Mouse (Mus musculus): Measurements from ENCODE around the gene Mpdu1. TPM values are rescaled to one million over a fixed set of nuclear protein-coding genes. Genes with fewer than 3 reads are reported as not detected.

Mpdu1 gene
- total RNA-seq, 2 experiments from 2014 or later = 15.6 to 19.6 TPM

Other genes with a start within 250 kb of the Mpdu1 start
Only the 30 nearest of the 34 such genes appear.
- gene Dnah2, start 113.5 kb downstream of the Mpdu1 start, total RNA-seq (2015; ENCODE audit: low replicate concordance) = not detected in 2 replicates
- not detected in 2 replicates for gene Dnah2, start 113.5 kb downstream of the Mpdu1 start, total RNA-seq (2017; ENCODE audit: low replicate concordance)
- gene Efnb3, start 102.4 kb downstream of the Mpdu1 start, total RNA-seq (2015; ENCODE audit: low replicate concordance) = 1.2 TPM in 1 of 2 replicates, not detected in the other
- 1.3 and 2.2 TPM in 2 replicates for gene Efnb3, start 102.4 kb downstream of the Mpdu1 start, total RNA-seq (2017; ENCODE audit: low replicate concordance)
- 18.4 and 21.3 TPM in 2 replicates for gene Wrap53, start 82.4 kb downstream of the Mpdu1 start, total RNA-seq (2015; ENCODE audit: low replicate concordance)
- gene Wrap53, start 82.4 kb downstream of the Mpdu1 start, total RNA-seq (2017; ENCODE audit: low replicate concordance) = 7.7 and 8.9 TPM in 2 replicates
- gene Trp53, start 82.3 kb downstream of the Mpdu1 start, total RNA-seq (2015; ENCODE audit: low replicate concordance) = 44.6 and 56.8 TPM in 2 replicates
- 25.1 and 28.0 TPM in 2 replicates for gene Trp53, start 82.3 kb downstream of the Mpdu1 start, total RNA-seq (2017; ENCODE audit: low replicate concordance)
- 10.6 and 24.0 TPM in 2 replicates for gene Atp1b2, start 56.7 kb downstream of the Mpdu1 start, total RNA-seq (2015; ENCODE audit: low replicate concordance)
- 1.2 and 4.0 TPM in 2 replicates for gene Atp1b2, start 56.7 kb downstream of the Mpdu1 start, total RNA-seq (2017; ENCODE audit: low replicate concordance)
- gene Shbg, start 44.7 kb downstream of the Mpdu1 start, total RNA-seq (2015; ENCODE audit: low replicate concordance) = not detected in 2 replicates
- gene Shbg, start 44.7 kb downstream of the Mpdu1 start, total RNA-seq (2017; ENCODE audit: low replicate concordance) = 0.51 TPM in 1 of 2 replicates, not detected in the other
- gene Sat2, start 40.6 kb downstream of the Mpdu1 start, total RNA-seq (2015; ENCODE audit: low replicate concordance) = not detected in 2 replicates
- 0.70 TPM in 1 of 2 replicates, not detected in the other for gene Sat2, start 40.6 kb downstream of the Mpdu1 start, total RNA-seq (2017; ENCODE audit: low replicate concordance)
- 12.3 and 19.2 TPM in 2 replicates for gene Fxr2, start 29.7 kb downstream of the Mpdu1 start, total RNA-seq (2015; ENCODE audit: low replicate concordance)
- gene Fxr2, start 29.7 kb downstream of the Mpdu1 start, total RNA-seq (2017; ENCODE audit: low replicate concordance) = 14.4 and 26.6 TPM in 2 replicates
- not detected in 2 replicates for gene Sox15, start 7.3 kb downstream of the Mpdu1 start, total RNA-seq (2015; ENCODE audit: low replicate concordance)
- not detected in 2 replicates for gene Sox15, start 7.3 kb downstream of the Mpdu1 start, total RNA-seq (2017; ENCODE audit: low replicate concordance)
- 42.6 and 48.8 TPM in 2 replicates for gene Cd68, start 3.5 kb upstream of the Mpdu1 start, total RNA-seq (2015; ENCODE audit: low replicate concordance)
- 20.9 and 44.4 TPM in 2 replicates for gene Cd68, start 3.5 kb upstream of the Mpdu1 start, total RNA-seq (2017; ENCODE audit: low replicate concordance)
- gene Eif4a1, start 9.8 kb upstream of the Mpdu1 start, total RNA-seq (2015; ENCODE audit: low replicate concordance) = 177 and 204 TPM in 2 replicates
- 163 and 169 TPM in 2 replicates for gene Eif4a1, start 9.8 kb upstream of the Mpdu1 start, total RNA-seq (2017; ENCODE audit: low replicate concordance)
- 46.4 and 52.3 TPM in 2 replicates for gene Senp3, start 19.4 kb upstream of the Mpdu1 start, total RNA-seq (2015; ENCODE audit: low replicate concordance)
- 10.3 and 18.2 TPM in 2 replicates for gene Senp3, start 19.4 kb upstream of the Mpdu1 start, total RNA-seq (2017; ENCODE audit: low replicate concordance)
- 9.2 and 17.9 TPM in 2 replicates for gene Tnfsf13, start 23.1 kb upstream of the Mpdu1 start, total RNA-seq (2015; ENCODE audit: low replicate concordance)
- 0.28 and 7.8 TPM in 2 replicates for gene Tnfsf13, start 23.1 kb upstream of the Mpdu1 start, total RNA-seq (2017; ENCODE audit: low replicate concordance)
- 1.3 TPM in 1 of 2 replicates, not detected in the other for gene Tnfsf12, start 33.2 kb upstream of the Mpdu1 start, total RNA-seq (2015; ENCODE audit: low replicate concordance)
- gene Tnfsf12, start 33.2 kb upstream of the Mpdu1 start, total RNA-seq (2017; ENCODE audit: low replicate concordance) = 0.17 and 1.1 TPM in 2 replicates
- gene Tnfsfm13, start 33.5 kb upstream of the Mpdu1 start, total RNA-seq (2015; ENCODE audit: low replicate concordance) = 0.38 and 4.8 TPM in 2 replicates
- 2.8 and 5.2 TPM in 2 replicates for gene Tnfsfm13, start 33.5 kb upstream of the Mpdu1 start, total RNA-seq (2017; ENCODE audit: low replicate concordance)
- 56.5 and 58.3 TPM in 2 replicates for gene Polr2a, start 96.0 kb upstream of the Mpdu1 start, total RNA-seq (2015; ENCODE audit: low replicate concordance)
- 69.5 and 76.9 TPM in 2 replicates for gene Polr2a, start 96.0 kb upstream of the Mpdu1 start, total RNA-seq (2017; ENCODE audit: low replicate concordance)
- not detected in 2 replicates for gene Slc35g3, start 99.3 kb upstream of the Mpdu1 start, total RNA-seq (2015; ENCODE audit: low replicate concordance)
- not detected in 2 replicates for gene Slc35g3, start 99.3 kb upstream of the Mpdu1 start, total RNA-seq (2017; ENCODE audit: low replicate concordance)
- 1.7 and 1.9 TPM in 2 replicates for gene Zbtb4, start 103.3 kb upstream of the Mpdu1 start, total RNA-seq (2015; ENCODE audit: low replicate concordance)
- gene Zbtb4, start 103.3 kb upstream of the Mpdu1 start, total RNA-seq (2017; ENCODE audit: low replicate concordance) = 0.94 and 2.4 TPM in 2 replicates
- gene Chrnb1, start 133.3 kb upstream of the Mpdu1 start, total RNA-seq (2015; ENCODE audit: low replicate concordance) = 4.0 TPM in 1 of 2 replicates, not detected in the other
- gene Chrnb1, start 133.3 kb upstream of the Mpdu1 start, total RNA-seq (2017; ENCODE audit: low replicate concordance) = 0.26 TPM in 1 of 2 replicates, not detected in the other
- not detected in 2 replicates for gene Fgf11, start 139.2 kb upstream of the Mpdu1 start, total RNA-seq (2015; ENCODE audit: low replicate concordance)
- not detected in 2 replicates for gene Fgf11, start 139.2 kb upstream of the Mpdu1 start, total RNA-seq (2017; ENCODE audit: low replicate concordance)
- gene Tmem102, start 143.0 kb upstream of the Mpdu1 start, total RNA-seq (2015; ENCODE audit: low replicate concordance) = not detected in 2 replicates
- not detected in 2 replicates for gene Tmem102, start 143.0 kb upstream of the Mpdu1 start, total RNA-seq (2017; ENCODE audit: low replicate concordance)
- 0.42 TPM in 1 of 2 replicates, not detected in the other for gene Gm39566, start 152.7 kb upstream of the Mpdu1 start, total RNA-seq (2015; ENCODE audit: low replicate concordance)
- gene Gm39566, start 152.7 kb upstream of the Mpdu1 start, total RNA-seq (2017; ENCODE audit: low replicate concordance) = 0.14 TPM in 1 of 2 replicates, not detected in the other
- not detected in 2 replicates for gene Spem2, start 155.8 kb upstream of the Mpdu1 start, total RNA-seq (2015; ENCODE audit: low replicate concordance)
- not detected in 2 replicates for gene Spem2, start 155.8 kb upstream of the Mpdu1 start, total RNA-seq (2017; ENCODE audit: low replicate concordance)
- not detected in 2 replicates for gene Spem1, start 159.5 kb upstream of the Mpdu1 start, total RNA-seq (2015; ENCODE audit: low replicate concordance)
- gene Spem1, start 159.5 kb upstream of the Mpdu1 start, total RNA-seq (2017; ENCODE audit: low replicate concordance) = not detected in 2 replicates
- 0.19 and 0.42 TPM in 2 replicates for gene Nlgn2, start 175.1 kb upstream of the Mpdu1 start, total RNA-seq (2015; ENCODE audit: low replicate concordance)
- 0.28 and 1.1 TPM in 2 replicates for gene Nlgn2, start 175.1 kb upstream of the Mpdu1 start, total RNA-seq (2017; ENCODE audit: low replicate concordance)
- gene Tmem256, start 175.9 kb upstream of the Mpdu1 start, total RNA-seq (2015; ENCODE audit: low replicate concordance) = 142 and 218 TPM in 2 replicates
- gene Tmem256, start 175.9 kb upstream of the Mpdu1 start, total RNA-seq (2017; ENCODE audit: low replicate concordance) = 57.1 and 181 TPM in 2 replicates
- 12.5 and 17.6 TPM in 2 replicates for gene Plscr3, start 183.7 kb upstream of the Mpdu1 start, total RNA-seq (2015; ENCODE audit: low replicate concordance)
- gene Plscr3, start 183.7 kb upstream of the Mpdu1 start, total RNA-seq (2017; ENCODE audit: low replicate concordance) = 5.9 and 11.4 TPM in 2 replicates
- gene Tnk1, start 196.1 kb upstream of the Mpdu1 start, total RNA-seq (2015; ENCODE audit: low replicate concordance) = 15.5 and 19.6 TPM in 2 replicates
- gene Tnk1, start 196.1 kb upstream of the Mpdu1 start, total RNA-seq (2017; ENCODE audit: low replicate concordance) = 8.3 and 13.8 TPM in 2 replicates
- gene Tmem95, start 215.4 kb upstream of the Mpdu1 start, total RNA-seq (2015; ENCODE audit: low replicate concordance) = not detected in 2 replicates
- not detected in 2 replicates for gene Tmem95, start 215.4 kb upstream of the Mpdu1 start, total RNA-seq (2017; ENCODE audit: low replicate concordance)
- gene Kctd11, start 218.8 kb upstream of the Mpdu1 start, total RNA-seq (2015; ENCODE audit: low replicate concordance) = 1.3 and 2.1 TPM in 2 replicates
- 0.42 and 0.77 TPM in 2 replicates for gene Kctd11, start 218.8 kb upstream of the Mpdu1 start, total RNA-seq (2017; ENCODE audit: low replicate concordance)